Mouse (Mus musculus) intestine, postnatal 0 days (tissue): ENCODE measurements around the gene Fntb. TPM values are rescaled to one million over a fixed set of nuclear protein-coding genes. Genes with fewer than 3 reads are reported as not detected.
"Not testable (repeated sequence)": the region's sequence is repeated elsewhere in the genome, so short reads cannot be mapped to it uniquely, and the experiment has no call there.

Experiments
- ATAC-seq: fragments of 200-750 bp; cut with Nextera tagmentation; 2 replicates; pipeline ENCODE4 v1.8.0; 2017; ENCODE audit warnings: mild to moderate bottlenecking, moderate TSS enrichment, moderate library complexity
- H3K27ac ChIP-seq: fragments of 300-500 bp; sonication (generic); 2 replicates; pipeline ENCODE4 v1.5.1; 2014; ENCODE audit warnings: mild to moderate bottlenecking, low read depth, low read length, moderate library complexity
- H3K27me3 ChIP-seq: fragments of 300-500 bp; sonication (generic); replicated peaks from 2 replicates; pipeline ENCODE4 v1.6.1; 2014; ENCODE audit warnings: low read length, mixed read lengths; ENCODE audit not compliant: control insufficient read depth, insufficient read depth
- H3K36me3 ChIP-seq: fragments of 300-500 bp; sonication (generic); 2 replicates; pipeline ENCODE4 v1.6.1; 2014; ENCODE audit warnings: mild to moderate bottlenecking, moderate library complexity; ENCODE audit not compliant: control insufficient read depth, insufficient read depth
- H3K4me1 ChIP-seq: fragments of 300-500 bp; sonication (generic); replicated peaks from 2 replicates; pipeline ENCODE4 v1.6.1; 2014; ENCODE audit warnings: antibody characterized with exemption, low read length, mixed read lengths; ENCODE audit not compliant: control insufficient read depth, insufficient read depth
- H3K4me2 ChIP-seq: fragments of 300-500 bp; sonication (generic); replicated peaks from 2 replicates; pipeline ENCODE4 v1.6.1; 2014; ENCODE audit warnings: low read depth, mild to moderate bottlenecking, moderate library complexity
- H3K4me3 ChIP-seq: fragments of 300-500 bp; sonication (generic); 2 replicates; pipeline ENCODE4 v1.5.1; 2014; ENCODE audit warnings: low read depth, low read length
- H3K9ac ChIP-seq: fragments of 300-500 bp; sonication (generic); 2 replicates; pipeline ENCODE4 v1.6.1; 2014; ENCODE audit warnings: mild to moderate bottlenecking, low read depth, low read length
- H3K9me3 ChIP-seq: fragments of 300-500 bp; sonication (generic); 2 replicates; pipeline ENCODE4 v1.6.1; 2016; ENCODE audit warnings: mixed run types; ENCODE audit not compliant: control insufficient read depth
- CTCF ChIP-seq: sonication (generic); IDR thresholded peaks from 2 replicates; pipeline ENCODE4 v1.5.1; 2016; ENCODE audit warnings: low read depth, mild to moderate bottlenecking, control low read depth, antibody characterized with exemption, moderate library complexity
- WGBS: fragments of 180-500 bp; shearing (Covaris S2); extraction: QIAGEN DNeasy Blood & Tissue Kit; methylation state at CpG from one replicate; pipeline ENCODE4 v1.1.7; 2014; 5-methylcytosine and 5-hydroxymethylcytosine counted together
- polyA plus RNA-seq: library from polyadenylated mRNA; unstranded; fragments of >200 nt; fragmentation: Nextera tagmentation; extraction: Ambion mirVana; gene quantifications from 2 replicates; pipeline ENCODE4 v1.2.1, GENCODE M21; 2015

Fntb gene
- polyA plus RNA-seq, 1 experiment from 2014 or later = 13.5 TPM

DNA sequence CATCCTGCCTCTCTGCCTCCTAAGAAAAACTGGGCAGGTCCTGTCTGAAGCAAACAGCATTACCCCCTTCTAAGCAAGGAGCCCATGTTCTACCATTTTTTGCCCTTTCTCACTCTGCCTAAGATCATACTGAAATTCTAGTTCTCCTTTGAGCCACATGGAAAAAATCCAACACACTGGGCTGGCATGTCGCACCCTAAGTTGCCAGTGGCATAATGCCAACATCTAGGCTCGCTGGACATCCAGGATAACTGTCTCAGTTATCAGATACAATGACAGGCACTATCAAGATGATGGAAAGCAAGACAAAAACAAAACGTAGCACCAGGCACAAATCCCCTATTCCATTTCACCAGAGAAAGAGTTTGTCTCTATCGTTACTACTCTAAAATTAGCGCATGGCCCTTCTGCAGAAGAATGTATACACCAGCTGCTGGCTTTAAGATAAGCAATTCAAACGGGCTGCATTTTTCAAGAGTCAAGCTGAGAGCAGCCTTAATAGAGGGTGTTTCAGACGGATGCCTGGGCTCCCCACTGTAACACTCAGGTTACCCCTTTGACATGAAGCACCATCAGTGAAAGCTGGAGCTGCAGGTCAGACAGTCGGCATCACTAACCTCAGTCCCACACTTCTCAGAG is 25.2 kb downstream of the Fntb start:
- H3K27ac ChIP-seq = no peak overlapping the region; the same call in 1 of the 2 replicates
- 38% methylated on average over 8 of the region's 8 CpGs for WGBS
- H3K4me1 ChIP-seq = no peaks in the 10 kb centered on the region
- H3K9me3 ChIP-seq = no peaks in the 10 kb centered on the region
- peaks cover 4% of the 10 kb centered on the region; the same call in 1 of the 2 replicates for H3K36me3 ChIP-seq
- no peak for ATAC-seq
- TF ChIP-seq CTCF = no peak
- H3K4me3 ChIP-seq = no peak overlapping the region
- no peaks in the 10 kb centered on the region for H3K27me3 ChIP-seq
- no peak overlapping the region for H3K4me2 ChIP-seq
- no peak overlapping the region for H3K9ac ChIP-seq

DNA sequence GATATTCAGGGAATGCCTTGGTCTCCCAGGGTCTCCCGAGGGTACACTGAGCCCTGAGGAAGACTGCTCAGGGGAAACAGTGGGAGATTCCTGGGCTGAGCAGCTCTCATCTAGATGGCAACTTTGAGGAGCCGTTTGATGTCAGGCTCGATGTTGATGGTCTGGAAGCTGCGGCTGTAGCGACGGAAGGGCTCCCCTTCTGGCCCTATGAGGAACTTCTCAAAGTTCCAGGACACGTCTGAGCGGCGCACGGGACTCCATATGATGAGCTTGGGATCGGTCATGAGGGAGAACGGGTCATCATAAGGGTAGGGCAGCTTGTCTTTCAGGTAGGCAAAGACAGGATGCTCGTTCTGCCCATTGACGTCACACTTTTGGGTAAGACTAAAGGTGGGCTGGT is 27.2 kb downstream of the Fntb start:
- peak; percentile 32; the same call in 1 of the 2 replicates for TF ChIP-seq CTCF
- 69% methylated on average over 14 of the region's 14 CpGs for WGBS
- not testable (repeated sequence) for H3K9me3 ChIP-seq, H3K27ac ChIP-seq, ATAC-seq, H3K36me3 ChIP-seq, H3K4me3 ChIP-seq, H3K4me1 ChIP-seq, H3K4me2 ChIP-seq, H3K27me3 ChIP-seq, H3K9ac ChIP-seq

GRCm38 (mm10) chr12:76795350-76795749 is 30.0 kb downstream of the Fntb start, which contains the start of gene Gpx2:
Gpx2 (minus strand) TSS chr12:76795554.
- TF ChIP-seq CTCF = no peak
- H3K27ac ChIP-seq = peak within 1 kb of the TSS; percentile 11; the same call in 1 of the 2 replicates
- H3K4me2 ChIP-seq = peak within 1 kb of the TSS; percentile 47
- peak within 1 kb of the TSS; percentile 34 for H3K4me3 ChIP-seq
- no peaks in the 10 kb centered on the region for H3K27me3 ChIP-seq
- ATAC-seq = peak; percentile 64
- no peaks in the 10 kb centered on the region for H3K9me3 ChIP-seq
- no peaks in the 10 kb centered on the region; the same call in 1 of the 2 replicates for H3K4me1 ChIP-seq
- H3K9ac ChIP-seq = no peak within 1 kb of the TSS
- 48% methylated on average over 5 of the region's 5 CpGs for WGBS
- H3K36me3 ChIP-seq = peaks cover 4% of the 10 kb centered on the region; the same call in 1 of the 2 replicates

DNA sequence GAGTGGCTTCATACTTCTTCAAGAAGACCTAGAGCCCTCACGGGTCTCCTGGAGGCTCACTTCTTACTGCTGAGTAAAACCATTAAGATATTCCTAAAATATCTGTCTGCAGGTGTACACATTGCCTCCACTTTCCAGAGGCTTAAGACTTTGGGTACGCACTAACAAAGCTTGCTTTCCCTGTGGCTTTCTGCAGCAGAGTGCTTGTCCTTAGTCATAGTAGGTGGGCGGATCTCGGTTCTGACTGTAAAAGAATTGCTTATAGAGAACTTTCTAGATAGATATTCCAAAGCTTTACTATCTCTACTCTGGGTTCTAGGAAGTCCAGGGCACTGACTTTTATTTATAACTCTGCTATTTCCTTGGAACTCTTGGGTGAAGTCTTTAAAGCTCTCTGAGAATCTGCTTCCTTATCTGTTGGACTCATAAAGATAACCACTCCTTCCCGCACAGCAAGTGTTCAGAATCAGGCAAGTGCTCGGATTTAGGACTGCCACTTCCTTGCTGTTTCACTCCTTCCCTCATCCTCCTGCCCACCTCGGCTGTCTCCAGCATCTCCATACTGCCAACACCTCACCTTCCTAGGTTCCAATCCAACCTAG is 31.6 kb downstream of the Fntb start:
- WGBS = 45% methylated on average over 7 of the region's 7 CpGs

DNA sequence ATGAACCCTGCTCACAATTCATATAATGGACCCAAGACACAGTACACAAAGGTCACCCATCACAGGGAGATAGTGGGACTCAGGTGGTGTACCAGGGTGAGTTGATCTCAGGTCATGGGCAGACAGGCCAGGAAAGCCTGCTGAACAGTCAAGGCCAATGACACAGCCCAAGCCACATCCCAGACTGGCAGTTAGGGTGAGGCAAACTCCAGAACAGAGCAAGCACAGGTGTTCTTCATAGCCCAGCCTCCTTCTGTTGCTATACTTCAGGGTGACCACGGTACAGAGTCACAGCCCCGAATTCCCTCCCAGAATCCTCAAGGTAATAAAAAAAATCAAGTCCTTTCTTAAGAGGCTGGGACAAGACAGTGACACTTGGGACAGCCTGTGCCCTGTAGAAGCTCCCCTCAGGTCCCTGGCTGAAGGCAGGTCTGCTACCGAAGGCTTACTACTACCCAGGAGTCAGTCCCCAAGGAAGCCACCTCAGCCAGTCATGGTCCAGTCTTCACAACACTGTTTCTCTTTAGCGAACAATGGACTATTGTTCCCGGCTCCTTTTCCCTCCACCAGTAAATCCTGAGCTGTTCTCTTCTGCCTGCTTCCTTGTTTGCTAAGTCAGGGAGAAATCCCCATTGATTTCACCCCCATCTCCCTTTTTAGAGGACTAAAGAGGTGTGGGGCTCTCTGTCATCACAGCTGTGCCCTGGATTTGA is 32.8 kb downstream of the Fntb start:
- no peak overlapping the region for H3K9ac ChIP-seq

More for the DNA sequence above, 31.6 kb downstream of the Fntb start:
- Histone ChIP-seq H3K4me2 (peak overlapping the region; percentile 35), H3K4me1 (no peaks in the 10 kb centered on the region; the same call in 1 of the 2 replicates), H3K36me3 (peaks cover 3% of the 10 kb centered on the region; the same call in 1 of the 2 replicates), H3K9me3 (no peaks in the 10 kb centered on the region), H3K27ac (peak overlapping the region; percentile 58), H3K4me3 (no peak overlapping the region), H3K9ac (no peak overlapping the region), H3K27me3 (no peaks in the 10 kb centered on the region)
- peak; percentile 25; the same call in 1 of the 2 replicates for ATAC-seq
- TF ChIP-seq CTCF = no peak

DNA sequence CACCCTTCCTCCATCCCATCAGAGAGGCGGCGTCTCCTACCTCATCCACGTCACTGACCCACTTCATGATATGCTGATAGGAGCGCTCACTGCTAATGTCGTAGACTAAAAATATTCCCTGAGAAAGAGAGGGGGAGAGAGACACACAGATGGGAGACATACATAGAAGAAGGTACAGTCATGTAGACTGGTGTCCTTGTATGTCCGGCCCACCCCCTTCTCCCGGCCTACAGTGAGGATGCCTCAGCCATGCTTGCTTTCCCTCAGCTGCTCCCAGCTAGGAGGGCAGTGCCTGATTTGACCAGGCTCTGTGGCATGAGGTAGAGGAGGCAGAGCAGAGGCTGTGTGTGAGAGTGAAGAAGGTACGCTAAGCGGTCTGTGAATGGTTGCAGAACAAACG is 37.6 kb downstream of the Fntb start:
- no peak overlapping the region for H3K27ac ChIP-seq
- peaks cover 3% of the 10 kb centered on the region; the same call in 1 of the 2 replicates for H3K36me3 ChIP-seq
- H3K9ac ChIP-seq = no peak overlapping the region
- H3K4me3 ChIP-seq = no peak overlapping the region
- WGBS = 93% methylated on average over 10 of the region's 10 CpGs
- ATAC-seq = no peak
- H3K4me2 ChIP-seq = no peak overlapping the region
- TF ChIP-seq CTCF = no peak
- no peaks in the 10 kb centered on the region for H3K27me3 ChIP-seq
- no peaks in the 10 kb centered on the region for H3K4me1 ChIP-seq
- no peaks in the 10 kb centered on the region for H3K9me3 ChIP-seq

More for the DNA sequence above, 32.8 kb downstream of the Fntb start:
- H3K36me3 ChIP-seq = peaks cover 2% of the 10 kb centered on the region; the same call in 1 of the 2 replicates
- H3K4me2 ChIP-seq = peak overlapping the region; percentile 35; the same call in 1 of the 2 replicates
- peak overlapping the region; percentile 50; the same call in 1 of the 2 replicates for H3K27ac ChIP-seq
- no peaks in the 10 kb centered on the region for H3K9me3 ChIP-seq
- H3K27me3 ChIP-seq = no peaks in the 10 kb centered on the region
- H3K4me3 ChIP-seq = no peak overlapping the region
- no peak for TF ChIP-seq CTCF
- no peaks in the 10 kb centered on the region; the same call in 1 of the 2 replicates for H3K4me1 ChIP-seq
- peak; percentile 81 for ATAC-seq
- 40% methylated on average over 5 of the region's 5 CpGs for WGBS
